Mouse (Mus musculus) left cerebral cortex, adult 8-10 months (tissue): ENCODE data around the gene Rgl3. TPM values are rescaled to one million over a fixed set of nuclear protein-coding genes. Genes with fewer than 3 reads are reported as not detected.

Experiments
- DNase-seq, 2 experiments: peaks; one replicate each; pipeline ENCODE4 v3.0.0; 2022; ENCODE audit warnings: low spot score in 2 of 2
- total RNA-seq, 4 experiments: library from RNA; stranded (reverse); gene quantifications; 2 replicates each; pipeline ENCODE4 v1.2.4; 2022

The Rgl3 gene
- total RNA-seq, 4 experiments from 2014 or later, result 2.7 to 4.4 (median 3.2) TPM

DNA sequence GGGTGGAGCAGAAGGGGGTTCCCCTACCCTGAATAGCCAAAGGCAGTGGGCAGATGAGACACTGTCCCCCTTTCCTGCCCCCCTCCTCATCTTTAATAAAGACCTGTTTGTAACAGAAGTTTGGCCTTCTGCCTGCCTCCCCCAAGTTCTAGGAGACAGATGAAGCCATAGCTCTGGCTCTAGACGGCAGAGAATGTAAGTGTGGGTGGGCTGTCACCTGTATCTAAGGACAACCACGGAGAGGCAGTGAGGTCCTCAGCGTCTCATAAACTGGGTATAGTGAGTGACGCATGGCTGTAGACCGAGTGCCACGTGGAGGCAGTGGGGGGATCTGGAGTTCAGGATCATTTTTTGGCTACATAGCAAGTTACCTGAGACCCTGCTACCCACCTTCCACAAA lies 40.5 kb downstream of the Rgl3 start:
- DNase-seq, result peak in 1 of 2 experiments; percentile 65

DNA sequence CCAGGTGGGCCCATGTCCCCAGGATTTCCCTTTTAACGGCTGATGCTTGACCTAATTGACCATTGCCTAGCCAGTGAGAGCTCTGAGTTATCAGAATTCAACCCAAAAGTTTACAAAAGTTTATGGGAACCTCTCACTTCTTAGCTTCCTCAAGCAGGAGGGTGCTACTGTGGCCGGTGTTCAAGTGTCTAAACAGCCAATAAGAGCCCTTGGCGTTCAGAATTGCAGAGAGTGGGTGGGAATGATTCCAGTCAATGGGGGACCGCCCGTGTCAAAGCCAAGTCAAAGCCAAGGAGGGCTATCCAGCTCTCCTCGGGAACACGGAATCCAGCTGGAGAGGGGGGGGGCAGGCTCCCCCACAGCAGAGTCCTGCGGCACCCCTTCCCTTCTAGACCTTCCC lies 41.1 kb downstream of the Rgl3 start:
- no peak for DNase-seq

DNA sequence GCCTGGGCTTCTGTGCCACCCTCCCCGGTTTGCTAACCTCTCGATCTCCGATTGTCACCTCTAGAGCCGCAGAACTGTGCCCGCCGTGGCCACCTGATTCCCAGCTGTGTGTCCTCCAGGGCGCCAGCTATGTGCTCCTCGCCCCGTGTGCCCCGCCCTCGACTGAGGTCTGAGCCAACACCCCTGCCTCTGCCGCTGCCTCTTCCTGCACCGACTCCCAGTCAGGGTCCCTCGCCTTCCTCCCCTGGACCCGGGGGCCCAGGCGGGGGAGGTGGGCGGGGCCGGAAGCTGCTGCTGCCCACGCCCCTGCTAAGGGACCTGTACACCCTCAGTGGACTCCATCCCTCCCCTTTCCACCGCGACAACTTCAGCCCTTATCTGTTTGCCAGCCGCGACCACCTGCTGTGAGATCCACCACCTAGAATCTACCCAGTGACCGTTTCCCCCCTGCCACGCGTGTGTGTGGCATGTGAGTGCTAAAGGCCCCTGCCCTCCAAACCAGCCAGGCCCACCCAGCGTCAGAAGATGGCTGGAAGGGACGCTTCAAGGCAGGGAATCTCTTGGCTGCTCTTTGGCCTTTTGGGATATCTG lies 41.6 kb downstream of the Rgl3 start:
- no peak for DNase-seq

- DNase-seq, result no peak
These were observed 45.0 kb downstream of the Rgl3 start for GRCm38 (mm10) chr9:21944267-21944666.

GRCm38 (mm10) chr9:21943638-21944037 lies 45.6 kb downstream of the Rgl3 start:
- no peak for DNase-seq

- DNase-seq, result no peak
These were observed 46.2 kb downstream of the Rgl3 start for GRCm38 (mm10) chr9:21943046-21943445.

- no peak for DNase-seq
These were observed 50.9 kb downstream of the Rgl3 start for GRCm38 (mm10) chr9:21938234-21938855.

GRCm38 (mm10) chr9:21937711-21938175 lies 51.5 kb downstream of the Rgl3 start:
- peak in 1 of 2 experiments; percentile 68 for DNase-seq

DNA sequence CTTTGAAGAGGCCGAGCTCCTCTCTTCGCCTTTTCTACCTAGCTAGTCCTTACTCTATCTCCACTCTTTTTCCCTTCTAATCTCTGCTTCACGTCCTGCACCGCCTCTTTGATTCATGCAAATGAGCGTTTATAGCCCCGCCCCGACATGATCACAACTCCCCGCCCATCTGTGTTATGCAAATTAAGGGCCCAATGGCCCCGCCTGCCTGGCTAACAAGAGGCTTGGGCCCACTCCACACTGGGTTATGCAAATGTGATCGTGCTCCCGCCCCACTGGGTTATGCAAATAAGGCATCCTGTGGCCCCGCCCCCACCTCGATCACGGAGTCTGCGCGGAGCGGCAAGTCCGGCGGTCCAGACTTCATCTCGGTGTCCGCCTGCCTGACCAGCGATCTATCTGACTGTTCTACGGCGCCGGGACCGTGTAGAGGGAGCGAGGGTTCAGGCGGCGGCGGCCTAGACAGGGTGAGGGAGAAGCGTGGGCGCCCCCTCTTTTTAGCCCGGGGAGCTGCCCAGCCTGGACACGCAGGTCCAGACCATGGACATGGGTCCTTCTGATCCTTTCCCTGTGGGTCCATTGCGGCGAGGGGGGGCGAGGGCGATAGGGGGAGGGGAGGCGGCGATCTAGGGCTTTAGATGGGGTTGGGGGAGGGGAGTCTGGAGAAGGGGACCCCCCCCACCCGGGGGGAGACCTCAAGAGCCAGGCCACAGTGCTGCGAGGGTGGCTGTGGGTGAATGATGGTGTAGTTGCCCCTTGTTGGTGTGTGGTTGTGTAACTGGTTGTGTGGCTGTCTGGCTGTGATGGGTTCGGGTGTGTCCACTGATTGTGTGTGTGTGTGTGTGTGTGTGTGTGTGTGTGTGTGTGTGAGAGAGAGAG lies 52.3 kb downstream of the Rgl3 start, which contains the start of gene Plppr2:
TSS of gene Plppr2 (plus strand) at position 342 of the 879 bp plus-strand sequence.
- DNase-seq, result peak; percentile 92 to 98

- no peak for DNase-seq
These were observed 53.6 kb downstream of the Rgl3 start for GRCm38 (mm10) chr9:21935466-21936131.

DNA sequence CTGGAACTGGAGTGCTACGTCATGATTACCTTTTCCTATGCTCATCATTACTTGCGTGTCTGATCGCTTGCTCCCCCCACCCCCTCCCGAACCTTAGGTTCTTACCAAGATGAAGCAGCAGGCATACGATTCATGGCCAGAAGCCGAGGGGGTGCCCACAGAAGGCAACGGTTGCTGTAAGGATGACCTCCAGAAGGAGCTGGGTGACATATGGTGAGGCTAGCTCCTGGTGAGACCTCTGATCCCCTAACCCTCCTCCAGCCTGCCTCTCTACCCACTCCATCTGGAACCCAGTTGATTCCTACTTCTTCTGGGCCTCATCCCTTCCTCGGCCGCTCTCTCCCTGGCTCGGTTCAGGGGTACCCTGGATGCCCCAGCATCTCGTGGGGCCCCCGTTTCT lies 55.2 kb downstream of the Rgl3 start:
- no peak for DNase-seq

- DNase-seq, result no peak
These were observed 56.7 kb downstream of the Rgl3 start for GRCm38 (mm10) chr9:21932445-21933137.

- no peak for DNase-seq
These were observed 57.2 kb downstream of the Rgl3 start for GRCm38 (mm10) chr9:21932006-21932405.

- no peak for DNase-seq
These were observed 60.0 kb downstream of the Rgl3 start for GRCm38 (mm10) chr9:21929208-21929607.

- peak; percentile 85 to 97 for DNase-seq
These were observed 62.0 kb downstream of the Rgl3 start, which contains the start of the genes Ccdc159 and Tmem205 for GRCm38 (mm10) chr9:21927208-21927753. TSS of gene Ccdc159 (plus strand) at chr9:21927471. TSS of gene Tmem205 (minus strand) at chr9:21927556.

DNA sequence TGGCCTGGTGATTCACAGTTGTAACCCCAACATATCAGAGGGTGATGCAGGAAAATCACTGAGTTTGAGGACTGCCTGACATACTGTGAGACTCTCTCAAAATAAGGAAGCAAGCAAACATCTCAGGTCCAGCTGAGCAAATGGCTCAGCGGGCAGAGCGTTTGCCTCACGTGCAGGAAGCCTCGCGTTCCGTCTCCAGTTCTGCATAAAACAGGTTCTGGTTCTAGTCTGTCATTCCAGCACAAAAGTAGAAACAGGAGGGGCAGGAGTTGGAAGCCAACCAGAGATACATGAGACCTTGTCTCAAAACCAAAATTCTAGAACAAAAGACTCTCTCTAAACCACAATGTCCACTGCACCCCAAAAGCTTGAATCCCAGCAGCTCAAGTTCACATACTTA lies 62.5 kb downstream of the Rgl3 start:
- no peak for DNase-seq

DNA sequence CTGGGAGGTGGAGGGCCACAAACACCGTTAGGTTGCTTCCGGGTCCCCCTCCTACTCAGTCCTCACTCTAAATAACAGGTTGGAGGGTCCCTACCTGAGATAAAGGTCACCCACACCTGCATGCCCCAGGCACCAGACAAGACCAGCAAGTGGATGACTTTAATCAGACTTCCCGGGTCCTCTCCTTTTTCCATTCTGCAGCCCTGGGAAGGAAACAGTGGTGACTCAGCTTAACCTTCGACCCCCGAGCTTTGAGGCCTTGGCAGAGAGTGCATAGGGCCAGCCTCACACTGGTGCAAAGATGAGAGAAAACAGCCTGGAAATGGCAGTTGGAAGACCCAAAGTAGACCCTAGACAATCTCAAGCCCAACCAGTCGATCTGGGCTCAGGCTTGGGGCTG lies 63.1 kb downstream of the Rgl3 start:
- DNase-seq, result no peak

GRCm38 (mm10) chr9:21925506-21925905 lies 63.7 kb downstream of the Rgl3 start:
- DNase-seq, result no peak

GRCm38 (mm10) chr9:21925034-21925433 lies 64.2 kb downstream of the Rgl3 start:
- DNase-seq, result no peak

GRCm38 (mm10) chr9:21924099-21924493 lies 65.2 kb downstream of the Rgl3 start:
- no peak for DNase-seq
